Mouse (Mus musculus) limb, embryonic 11.5 days (tissue): ENCODE measurements around the gene Capn11. TPM values are rescaled to one million over a fixed set of nuclear protein-coding genes. Genes with fewer than 3 reads are reported as not detected.

ENCODE experiments used
- ATAC-seq: fragments of 200-750 bp; cut with Nextera tagmentation; 2 replicates; pipeline ENCODE4 v1.8.0; 2017; ENCODE audit warnings: low read depth; ENCODE audit not compliant: insufficient number of reproducible peaks, low FRiP score, low TSS enrichment
- DNase-seq: peaks from one replicate; pipeline ENCODE4 v3.0.0-alpha.2; 2015; ENCODE audit warnings: low spot score
- H3K27ac ChIP-seq: fragments of 300-500 bp; sonication (generic); replicated peaks from 2 replicates; pipeline ENCODE4 v1.5.1; 2014; ENCODE audit warnings: low read depth, mild to moderate bottlenecking, low read length
- H3K27me3 ChIP-seq: fragments of 300-500 bp; sonication (generic); 2 replicates; pipeline ENCODE4 v1.6.1; 2014; ENCODE audit warnings: mild to moderate bottlenecking, low read length, mixed read lengths; ENCODE audit not compliant: control insufficient read depth, insufficient read depth
- H3K36me3 ChIP-seq: fragments of 300-500 bp; sonication (generic); 2 replicates; pipeline ENCODE4 v1.6.1; 2014; ENCODE audit warnings: mild to moderate bottlenecking, low read length, moderate library complexity, mixed read lengths; ENCODE audit not compliant: control insufficient read depth, insufficient read depth
- H3K4me1 ChIP-seq: fragments of 300-500 bp; sonication (generic); 2 replicates; pipeline ENCODE4 v1.6.1; 2014; ENCODE audit warnings: low read length, mixed read lengths; ENCODE audit not compliant: control insufficient read depth, insufficient read depth
- H3K4me2 ChIP-seq: fragments of 300-500 bp; sonication (generic); 2 replicates; pipeline ENCODE4 v1.6.1; 2014; ENCODE audit warnings: low read depth, mild to moderate bottlenecking, moderate library complexity; ENCODE audit not compliant: severe bottlenecking
- H3K4me3 ChIP-seq: fragments of 300-500 bp; sonication (generic); 2 replicates; pipeline ENCODE4 v1.5.1; 2014; ENCODE audit warnings: low read depth, low read length
- H3K9ac ChIP-seq: fragments of 300-500 bp; sonication (generic); 2 replicates; pipeline ENCODE4 v1.6.1; 2014; ENCODE audit warnings: mild to moderate bottlenecking, low read length
- H3K9me3 ChIP-seq: fragments of 300-500 bp; sonication (generic); 2 replicates; pipeline ENCODE4 v1.6.1; 2016; ENCODE audit warnings: low read length; ENCODE audit not compliant: control insufficient read depth
- WGBS: fragments of 180-500 bp; shearing (Covaris S2); extraction: QIAGEN DNeasy Blood & Tissue Kit; methylation state at CpG from one replicate; pipeline ENCODE4 v1.1.7; 2014; 5-methylcytosine and 5-hydroxymethylcytosine counted together
- polyA plus RNA-seq: library from polyadenylated mRNA; unstranded; fragments of >200 nt; fragmentation: Nextera tagmentation; extraction: Ambion mirVana; gene quantifications from 2 replicates; pipeline ENCODE4 v1.2.1, GENCODE M21; 2014

Gene Capn11
- polyA plus RNA-seq, 1 experiment from 2014 or later, result 0.81 TPM

- no peaks in the 10 kb centered on the region for H3K9me3 ChIP-seq
- H3K27me3 ChIP-seq, result no peaks in the 10 kb centered on the region
- no peak overlapping the region for H3K4me3 ChIP-seq
- DNase-seq (no peak), ATAC-seq (no peak)
- H3K9ac ChIP-seq, result no peak overlapping the region
- no peak overlapping the region for H3K27ac ChIP-seq
- no peaks in the 10 kb centered on the region for H3K36me3 ChIP-seq
- peaks cover 6% of the 10 kb centered on the region for H3K4me1 ChIP-seq
- H3K4me2 ChIP-seq, result no peak overlapping the region
- WGBS, result 65% methylated on average over 4 of the region's 4 CpGs
These were observed 43.0 kb downstream of the Capn11 start for GRCm38 (mm10) chr17:45616046-45616650.

- Histone ChIP-seq H3K27me3 (no peaks in the 10 kb centered on the region), H3K27ac (no peak overlapping the region), H3K4me3 (no peak overlapping the region), H3K4me2 (no peak overlapping the region), H3K9ac (no peak overlapping the region), H3K9me3 (no peaks in the 10 kb centered on the region), H3K36me3 (no peaks in the 10 kb centered on the region), H3K4me1 (no peaks in the 10 kb centered on the region)
- no peak for ATAC-seq
- WGBS, result 86% methylated on average over 7 of the region's 7 CpGs
- no peak for DNase-seq
These were observed 46.2 kb downstream of the Capn11 start for GRCm38 (mm10) chr17:45612921-45613320.

GRCm38 (mm10) chr17:45612008-45612407 lies 47.1 kb downstream of the Capn11 start:
- WGBS, result 71% methylated on average over 8 of the region's 8 CpGs
- no peak overlapping the region for H3K4me3 ChIP-seq
- no peaks in the 10 kb centered on the region for H3K4me1 ChIP-seq
- no peak overlapping the region for H3K9ac ChIP-seq
- no peaks in the 10 kb centered on the region for H3K36me3 ChIP-seq
- H3K9me3 ChIP-seq, result no peaks in the 10 kb centered on the region
- ATAC-seq, result no peak
- H3K27ac ChIP-seq, result no peak overlapping the region
- no peaks in the 10 kb centered on the region for H3K27me3 ChIP-seq
- DNase-seq, result no peak
- H3K4me2 ChIP-seq, result no peak overlapping the region

- no peak for ATAC-seq
- H3K4me1 ChIP-seq, result no peaks in the 10 kb centered on the region
- H3K27ac ChIP-seq, result no peak overlapping the region
- H3K9me3 ChIP-seq, result no peaks in the 10 kb centered on the region
- H3K4me2 ChIP-seq, result no peak overlapping the region
- H3K9ac ChIP-seq, result no peak overlapping the region
- no peak overlapping the region for H3K4me3 ChIP-seq
- no peak for DNase-seq
- no peaks in the 10 kb centered on the region for H3K36me3 ChIP-seq
- no peaks in the 10 kb centered on the region for H3K27me3 ChIP-seq
- 51% methylated on average over 5 of the region's 5 CpGs for WGBS
These were observed 48.8 kb downstream of the Capn11 start for GRCm38 (mm10) chr17:45610144-45610866.

- WGBS, result 96% methylated on average over 4 of the region's 4 CpGs
- Histone ChIP-seq H3K4me1 (no peaks in the 10 kb centered on the region), H3K27ac (no peak overlapping the region), H3K27me3 (no peaks in the 10 kb centered on the region), H3K9me3 (no peaks in the 10 kb centered on the region), H3K9ac (no peak overlapping the region), H3K4me2 (no peak overlapping the region), H3K4me3 (no peak overlapping the region), H3K36me3 (no peaks in the 10 kb centered on the region)
- DNase-seq (no peak), ATAC-seq (no peak)
These were observed 50.7 kb downstream of the Capn11 start for GRCm38 (mm10) chr17:45608396-45608795.

GRCm38 (mm10) chr17:45606992-45607879 lies 51.9 kb downstream of the Capn11 start:
- DNase-seq (no peak), ATAC-seq (no peak)
- H3K9ac ChIP-seq, result no peak overlapping the region
- WGBS, result 82% methylated on average over 15 of the region's 15 CpGs
- no peak overlapping the region for H3K4me2 ChIP-seq
- no peaks in the 10 kb centered on the region for H3K36me3 ChIP-seq
- no peaks in the 10 kb centered on the region for H3K9me3 ChIP-seq
- 0 out of 2 replicates have a peak, but pooled peaks cover under 1% of the 10 kb centered on the region for H3K27me3 ChIP-seq
- H3K4me3 ChIP-seq, result no peak overlapping the region
- H3K4me1 ChIP-seq, result no peaks in the 10 kb centered on the region
- H3K27ac ChIP-seq, result no peak overlapping the region

- Histone ChIP-seq H3K9ac (no peak overlapping the region), H3K9me3 (no peaks in the 10 kb centered on the region), H3K4me1 (peaks cover 12% of the 10 kb centered on the region), H3K27ac (no peak overlapping the region), H3K4me2 (no peak overlapping the region), H3K27me3 (peaks cover 15% of the 10 kb centered on the region), H3K36me3 (no peaks in the 10 kb centered on the region), H3K4me3 (no peak overlapping the region)
- no peak for DNase-seq
- WGBS, result 80% methylated on average over 3 of the region's 3 CpGs
- ATAC-seq, result no peak
These were observed 56.1 kb downstream of the Capn11 start for GRCm38 (mm10) chr17:45602984-45603383.

- DNase-seq, result no peak
- 0 out of 2 replicates have a peak, but pooled peaks have one; percentile 16 for ATAC-seq
- Histone ChIP-seq H3K4me3 (no peak within 1 kb of the TSS), H3K4me1 (peaks cover 15% of the 10 kb centered on the region), H3K9me3 (no peaks in the 10 kb centered on the region), H3K27me3 (peaks cover 15% of the 10 kb centered on the region), H3K9ac (peak within 1 kb of the TSS; percentile 45), H3K4me2 (peak within 1 kb of the TSS; percentile 16; the same call in 1 of the 2 replicates), H3K27ac (no peak within 1 kb of the TSS), H3K36me3 (no peaks in the 10 kb centered on the region)
- WGBS, result 26% methylated on average over 6 of the region's 6 CpGs
These were observed 57.2 kb downstream of the Capn11 start, which contains the start of gene Mymx for GRCm38 (mm10) chr17:45601877-45602304. TSS of gene Mymx (minus strand) at chr17:45602102.
